Mouse (Mus musculus) lung, postnatal 0 days (tissue): ENCODE measurements at regions not wholly inside any gene's neighbourhood (a gene's known extent, or its start where the extent isn't known, plus 50 kb on each side); places are given as distances from the start of the nearest gene placed in this dataset.

Source experiments
- CTCF ChIP-seq: IDR thresholded peaks from 2 replicates; pipeline ENCODE4 v1.5.1; 2016; ENCODE audit warnings: antibody characterized with exemption, mild to moderate bottlenecking
- EP300 ChIP-seq: IDR thresholded peaks from 2 replicates; pipeline ENCODE4 v1.6.1; 2016; ENCODE audit warnings: antibody characterized with exemption, mild to moderate bottlenecking, control low read depth

DNA sequence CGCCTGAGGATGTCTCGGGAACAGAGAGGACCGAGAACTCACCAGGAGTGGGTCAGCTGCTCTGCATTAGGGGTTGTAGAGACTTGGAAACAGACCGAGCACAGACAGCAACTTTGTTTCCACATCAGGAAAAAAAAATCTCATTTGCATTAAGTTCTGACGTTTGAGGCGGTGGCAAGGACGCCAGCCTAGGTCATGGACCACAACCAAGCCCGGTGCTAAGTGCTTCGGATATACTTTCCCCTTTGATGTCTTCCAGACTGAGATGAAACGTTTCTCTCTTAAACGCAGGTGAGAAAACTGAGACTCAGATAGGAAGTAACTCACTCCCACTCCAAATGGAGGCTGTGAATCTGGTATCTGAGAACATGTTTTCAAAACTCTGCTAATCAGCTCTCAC is 169.9 kb downstream of the Fam43a start:
- TF ChIP-seq CTCF: no peak
- no peak for TF ChIP-seq EP300
